Mouse (Mus musculus) thymus, adult 2 months (tissue): ENCODE results near the gene Hlf. TPM values are rescaled to one million over a fixed set of nuclear protein-coding genes. Genes with fewer than 3 reads are reported as not detected.

ENCODE experiments used
- DNase-seq: peaks from one replicate; pipeline ENCODE4 v3.0.0; 2021
- H3K27ac ChIP-seq: fragments of 200-500 bp; 2 replicates; pipeline ENCODE4 v1.5.1; 2012; ENCODE audit warnings: low read length, control low read depth; ENCODE audit not compliant: control insufficient read depth, insufficient read depth
- H3K27me3 ChIP-seq: fragments of 200-500 bp; 2 replicates; pipeline ENCODE4 v1.6.1; 2012; ENCODE audit warnings: mild to moderate bottlenecking, low read length, moderate library complexity, mixed read lengths; ENCODE audit not compliant: control insufficient read depth, insufficient read depth
- H3K36me3 ChIP-seq: fragments of 200-500 bp; 2 replicates; pipeline ENCODE4 v1.6.1; 2012; ENCODE audit warnings: mild to moderate bottlenecking, low read length, moderate library complexity; ENCODE audit not compliant: control insufficient read depth, insufficient read depth
- H3K4me1 ChIP-seq: fragments of 200-500 bp; replicated peaks from 2 replicates; pipeline ENCODE4 v1.6.1; 2012; ENCODE audit warnings: low read length; ENCODE audit not compliant: control insufficient read depth, insufficient read depth
- H3K4me3 ChIP-seq: fragments of 200-500 bp; 2 replicates; pipeline ENCODE4 v1.5.1; 2012; ENCODE audit warnings: mild to moderate bottlenecking, low read length, control low read depth, moderate library complexity; ENCODE audit not compliant: control insufficient read depth, insufficient read depth
- CTCF ChIP-seq: fragments of 200-500 bp; IDR thresholded peaks from 2 replicates; pipeline ENCODE4 v1.5.1; 2012; ENCODE audit warnings: mild to moderate bottlenecking, control low read depth, low read length, moderate library complexity, borderline replicate concordance; ENCODE audit not compliant: control insufficient read depth, poor library complexity, insufficient read depth; ENCODE audit errors: extremely low read depth
- POLR2A ChIP-seq: fragments of 200-500 bp; IDR thresholded peaks from 2 replicates; pipeline ENCODE4 v1.6.1; 2012; ENCODE audit warnings: mild to moderate bottlenecking, low read length, control low read depth, moderate library complexity; ENCODE audit not compliant: control insufficient read depth, poor library complexity, insufficient read depth; ENCODE audit errors: extremely low read depth
- WGBS: fragments of 180-500 bp; shearing (Covaris S2); methylation state at CpG from one replicate; pipeline ENCODE4 v1.1.7; 2018; 5-methylcytosine and 5-hydroxymethylcytosine counted together
- polyA plus RNA-seq: library from polyadenylated mRNA; depleted of rRNA; stranded (reverse); fragments of >200 nt; gene quantifications from 2 replicates; pipeline ENCODE4 v1.2.3, GENCODE M21; 2012

Hlf gene
- polyA plus RNA-seq, 1 experiment = 1.1 TPM

GRCm38 (mm10) chr11:90417921-90418320 lies 27.2 kb upstream of the Hlf start:
- H3K36me3 ChIP-seq = no peaks in the 10 kb centered on the region
- under 1% methylated on average over 42 of the region's 42 CpGs for WGBS
- H3K4me3 ChIP-seq = 0 out of 2 replicates have a peak overlapping the region, but pooled peaks have one; percentile 5
- 0 out of 2 replicates have a peak, but pooled peaks have one; percentile 46 for TF ChIP-seq CTCF
- TF ChIP-seq POLR2A = 0 out of 2 replicates have a peak, but pooled peaks have one; percentile 25
- peak; percentile 94 for DNase-seq
- H3K27ac ChIP-seq = no peak overlapping the region
- no peaks in the 10 kb centered on the region for H3K27me3 ChIP-seq
- peaks cover 13% of the 10 kb centered on the region for H3K4me1 ChIP-seq

GRCm38 (mm10) chr11:90417011-90417410 lies 26.3 kb upstream of the Hlf start:
- 88% methylated on average over 5 of the region's 5 CpGs for WGBS
- Histone ChIP-seq H3K36me3 (no peaks in the 10 kb centered on the region), H3K27me3 (no peaks in the 10 kb centered on the region), H3K4me1 (peaks cover 13% of the 10 kb centered on the region), H3K27ac (no peak overlapping the region), H3K4me3 (no peak overlapping the region)
- TF ChIP-seq POLR2A (no peak), CTCF (no peak)
- DNase-seq = no peak

DNA sequence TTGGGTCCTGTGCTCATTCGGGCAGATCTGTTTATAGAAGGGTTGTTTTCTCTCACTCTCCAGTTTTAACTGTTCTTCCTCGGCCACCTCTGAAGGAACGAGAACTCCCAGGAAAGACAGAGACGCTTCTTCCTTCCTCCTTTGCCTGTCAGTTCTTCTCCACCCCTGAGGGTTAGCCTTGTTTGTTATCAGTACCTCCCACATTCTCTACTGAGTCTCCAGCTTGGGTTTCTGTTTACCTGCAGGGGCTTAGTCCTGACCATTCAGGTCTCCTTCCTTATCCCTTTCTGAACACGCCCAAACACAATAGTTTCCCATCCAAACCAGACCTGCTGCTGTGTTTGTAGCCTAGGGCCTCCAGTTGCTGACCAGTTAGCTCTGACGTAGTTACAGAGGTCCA lies 8.2 kb upstream of the Hlf start:
- no peak overlapping the region for H3K4me3 ChIP-seq

DNA sequence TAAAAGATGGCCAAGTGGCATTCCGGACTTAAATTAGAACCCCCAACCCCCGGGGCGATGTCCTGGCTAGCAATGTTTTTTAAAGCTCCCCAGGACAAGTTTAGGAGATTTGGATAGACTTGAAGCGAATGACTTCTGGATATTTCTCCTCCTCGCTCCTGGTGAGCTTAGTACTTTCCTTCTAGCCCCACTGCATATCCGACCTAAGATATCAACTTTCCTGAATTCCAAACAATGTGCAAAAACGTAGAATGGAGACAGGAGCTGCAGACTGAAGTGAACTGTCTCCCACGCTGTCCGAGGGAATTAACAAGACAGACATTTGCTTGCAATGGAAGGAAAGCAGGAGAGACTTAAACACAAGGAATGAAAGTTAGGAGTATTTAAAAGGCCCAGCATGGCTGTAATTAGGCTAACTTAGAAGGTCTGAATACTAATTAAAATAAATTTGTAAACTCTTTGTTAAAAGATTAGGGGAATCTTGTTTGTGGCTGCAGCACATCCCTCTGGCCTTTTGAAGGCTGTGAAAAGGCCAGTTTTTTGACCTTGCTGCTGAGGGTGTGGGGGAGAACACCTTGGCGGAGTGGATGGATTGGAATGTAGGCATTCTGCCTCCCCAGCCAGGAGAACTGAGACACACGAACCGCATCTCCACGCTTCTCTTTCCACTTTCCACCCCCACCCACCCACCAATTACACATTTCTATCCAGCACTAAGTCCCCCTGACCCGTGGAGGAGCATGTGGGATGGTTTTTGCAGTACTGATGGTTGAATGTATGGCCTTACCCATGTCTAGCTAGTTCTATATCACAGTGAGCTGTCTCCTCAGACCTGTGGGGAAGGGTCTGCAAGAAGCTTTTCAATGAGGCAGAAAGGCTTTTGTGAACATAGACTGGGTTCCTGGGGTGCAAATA lies 833 bp upstream of the Hlf start:
- H3K27me3 ChIP-seq = peaks cover 16% of the 10 kb centered on the region
- H3K27ac ChIP-seq = no peak overlapping the region
- H3K4me3 ChIP-seq = no peak overlapping the region
- H3K4me1 ChIP-seq = peaks cover 18% of the 10 kb centered on the region
- no peak for DNase-seq
- 73% methylated on average over 14 of the region's 14 CpGs for WGBS
- TF ChIP-seq CTCF (no peak), POLR2A (no peak)
- no peaks in the 10 kb centered on the region for H3K36me3 ChIP-seq

More for the DNA sequence above, 8.2 kb upstream of the Hlf start:
- TF ChIP-seq POLR2A (no peak), CTCF (no peak)
- WGBS = 54% methylated on average over 6 of the region's 6 CpGs
- Histone ChIP-seq H3K36me3 (no peaks in the 10 kb centered on the region), H3K27ac (no peak overlapping the region), H3K27me3 (no peaks in the 10 kb centered on the region), H3K4me1 (no peaks in the 10 kb centered on the region)
- no peak for DNase-seq

GRCm38 (mm10) chr11:90389902-90390816 lies 536 bp downstream of the Hlf start:
- no peak overlapping the region for H3K27ac ChIP-seq
- under 1% methylated on average over 41 of the region's 41 CpGs for WGBS
- peaks cover 18% of the 10 kb centered on the region for H3K4me1 ChIP-seq
- H3K27me3 ChIP-seq = peaks cover 16% of the 10 kb centered on the region
- H3K36me3 ChIP-seq = no peaks in the 10 kb centered on the region
- no peak for DNase-seq
- peak overlapping the region; percentile 13; the same call in 1 of the 2 replicates for H3K4me3 ChIP-seq
- TF ChIP-seq POLR2A = no peak
- TF ChIP-seq CTCF = no peak
